Mouse (Mus musculus) cerebellum, postnatal 14 days (tissue): ENCODE results near the gene Snai3.

Experiments
- DNase-seq, 2 experiments: peaks; one replicate each; pipeline ENCODE4 v3.0.0; 2021; ENCODE audit warnings: mixed read lengths in 2 of 2

Gene Snai3

DNA sequence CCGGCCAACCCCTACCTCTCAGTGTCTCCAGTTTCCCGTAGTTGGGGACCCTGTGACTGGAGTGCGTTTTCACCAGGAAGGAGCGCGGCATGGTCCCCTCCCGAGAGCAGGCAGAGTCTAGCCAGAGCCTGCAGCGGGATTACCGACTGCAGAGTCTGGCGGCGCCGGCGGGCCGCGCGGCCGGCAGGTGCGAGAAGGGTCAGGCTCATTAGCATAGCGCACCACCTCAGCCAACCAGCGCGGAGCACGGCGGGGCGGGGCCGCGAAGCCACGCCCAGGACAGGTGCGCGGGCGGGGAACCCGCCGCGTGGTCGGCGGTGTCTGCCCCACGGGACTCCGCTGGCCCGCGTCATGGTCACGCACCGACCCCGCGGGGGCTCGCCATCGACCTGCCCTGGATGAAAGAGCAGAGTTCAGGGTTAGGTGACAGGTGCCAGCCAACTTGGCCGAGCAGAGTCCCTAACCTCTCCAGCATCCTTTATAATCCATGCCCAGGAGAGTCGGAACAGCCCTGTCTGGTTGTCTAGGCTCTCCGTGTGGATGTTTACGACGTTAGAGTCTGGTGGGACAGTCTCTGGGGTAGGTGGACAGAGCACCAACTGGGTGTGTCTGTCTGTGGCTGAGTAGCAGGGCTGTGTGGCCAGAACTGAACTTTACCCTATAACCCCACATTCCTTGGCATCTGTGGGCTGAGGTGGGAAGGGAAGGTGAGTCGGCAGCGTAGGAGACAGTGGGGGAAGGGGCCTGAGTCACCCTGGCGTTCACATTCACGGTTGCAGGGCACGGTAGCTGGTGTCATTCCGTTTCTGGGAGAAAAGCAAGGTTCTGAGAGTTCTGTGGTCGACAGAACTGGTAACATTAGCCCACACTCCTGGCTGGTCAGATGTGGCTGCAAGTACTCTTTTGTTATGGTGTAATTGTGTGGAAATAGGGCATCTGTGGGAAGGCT is at the start of gene Snai3:
Snai3 (minus strand) TSS at position 210 of the 949 bp plus-strand sequence.
- peak; percentile 69 to 72 for DNase-seq

- peak; percentile 88 to 89 for DNase-seq
Measured at GRCm38 (mm10) chr8:122500856-122501255, 40.3 kb upstream of the Snai3 start.

DNA sequence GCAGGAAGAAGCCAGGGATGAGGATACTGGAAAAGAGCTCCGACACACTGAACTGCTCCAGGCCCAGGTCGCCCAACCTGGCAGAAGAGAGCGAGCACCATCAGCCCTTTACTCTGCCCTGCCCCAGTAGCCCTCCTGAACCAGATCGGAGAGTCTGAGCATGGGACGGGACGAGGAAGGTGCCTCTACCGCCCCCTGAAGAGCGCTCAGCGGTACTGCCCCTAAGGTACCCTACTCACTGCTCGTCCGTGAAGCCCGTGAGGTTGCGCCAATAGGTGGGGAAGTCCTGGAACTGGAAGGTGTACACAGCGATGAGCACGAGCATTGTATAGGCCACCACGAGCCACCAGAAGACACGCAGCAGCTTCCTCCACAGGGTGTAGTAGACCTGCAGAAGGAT is 37.4 kb upstream of the Snai3 start:
- DNase-seq: peak in 1 of 2 experiments; percentile 47

DNA sequence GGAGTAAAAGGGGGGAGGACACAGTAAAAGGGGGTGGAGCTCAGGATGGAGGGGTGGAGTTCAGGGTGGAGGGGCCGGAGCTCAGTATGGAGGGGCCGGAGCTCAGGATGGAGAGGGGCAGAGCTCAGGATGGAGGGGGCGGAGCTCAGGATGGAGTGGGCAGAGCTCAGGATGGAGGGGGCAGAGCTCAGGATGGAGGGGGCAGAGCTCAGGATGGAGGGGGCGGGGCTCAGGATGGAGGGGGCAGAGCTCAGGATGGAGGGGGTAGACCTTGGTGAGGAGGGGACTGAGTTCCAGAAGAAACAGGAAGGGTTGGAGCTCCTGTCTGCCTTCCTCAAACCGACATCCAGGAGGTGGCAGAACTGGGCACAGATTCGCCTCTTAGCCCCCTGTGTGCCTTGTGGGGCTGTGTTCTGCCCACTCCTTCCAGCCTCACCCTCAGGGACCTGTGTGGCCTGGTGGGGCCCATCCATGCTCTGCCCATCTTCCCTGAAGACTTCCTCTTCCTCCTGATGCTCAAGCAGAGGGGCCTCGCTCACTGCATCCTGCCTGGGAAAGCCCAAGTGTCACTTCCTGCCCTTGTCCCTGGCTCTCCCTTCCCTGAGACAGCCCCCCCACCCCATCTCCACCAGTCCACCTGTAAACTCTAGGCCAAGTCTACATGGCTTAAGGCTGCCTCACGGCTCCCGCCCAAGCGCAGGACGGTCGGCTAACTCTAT is 36.6 kb upstream of the Snai3 start:
- DNase-seq: no peak

DNA sequence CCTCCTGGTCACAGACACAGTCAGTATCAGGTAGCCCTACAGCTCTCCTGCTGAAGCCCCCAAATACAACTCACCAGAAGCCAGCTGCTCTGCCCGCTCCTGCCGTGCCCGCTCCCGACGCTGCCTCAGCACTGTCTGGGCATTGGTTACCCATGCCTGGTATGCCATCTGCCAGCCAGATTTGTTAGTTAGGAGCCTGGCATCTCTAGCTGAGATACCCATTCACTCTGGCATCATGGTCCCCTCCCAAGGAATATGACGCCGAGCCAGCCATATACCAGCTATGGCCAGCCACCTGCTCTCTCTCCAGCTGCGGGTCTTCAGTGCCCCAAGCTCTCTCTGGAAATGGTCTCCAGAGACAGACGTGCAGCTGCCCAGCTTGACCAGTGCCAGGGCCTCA is 27.9 kb upstream of the Snai3 start:
- peak; percentile 71 to 75 for DNase-seq

- DNase-seq: no peak
Measured at GRCm38 (mm10) chr8:122484831-122485230, 24.3 kb upstream of the Snai3 start.

DNA sequence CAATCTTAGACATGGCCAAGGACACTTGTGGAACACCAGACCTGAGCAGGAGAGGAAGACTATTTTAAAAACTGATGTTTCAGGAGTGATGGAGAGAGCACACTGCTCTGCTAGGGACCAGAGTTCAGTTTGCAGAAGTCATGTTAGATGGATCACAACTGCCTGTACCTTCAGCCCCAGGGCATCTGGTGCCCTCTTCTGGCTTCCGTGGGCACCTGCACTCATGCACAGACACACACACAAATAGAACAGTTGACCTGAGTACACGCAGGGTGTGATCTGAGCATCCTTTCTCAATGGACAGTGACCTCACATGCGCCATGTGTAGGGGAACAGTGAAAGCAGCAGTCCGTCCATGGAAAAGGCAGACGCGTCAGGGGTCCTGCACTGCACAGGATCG is 23.3 kb upstream of the Snai3 start:
- DNase-seq: no peak

DNA sequence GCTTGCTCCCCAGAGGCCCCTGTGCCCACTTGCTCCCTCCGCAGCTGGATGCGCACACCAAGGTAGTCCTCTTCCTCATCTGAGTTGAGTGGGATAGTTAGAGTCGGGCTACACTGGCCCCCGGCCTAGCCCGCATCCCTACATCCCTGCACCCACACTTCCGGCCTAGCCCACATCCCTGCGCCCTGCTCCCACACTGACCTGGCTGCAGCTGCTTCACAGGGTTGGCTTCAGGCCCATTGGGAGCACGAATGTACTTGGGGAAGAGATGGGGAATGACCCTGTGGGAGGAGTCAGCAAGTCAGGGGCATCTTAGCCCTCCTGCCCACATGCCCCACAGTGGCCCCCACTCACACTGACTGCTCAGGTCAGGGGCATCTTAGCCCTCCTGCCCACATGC is 21.9 kb upstream of the Snai3 start:
- no peak for DNase-seq

DNA sequence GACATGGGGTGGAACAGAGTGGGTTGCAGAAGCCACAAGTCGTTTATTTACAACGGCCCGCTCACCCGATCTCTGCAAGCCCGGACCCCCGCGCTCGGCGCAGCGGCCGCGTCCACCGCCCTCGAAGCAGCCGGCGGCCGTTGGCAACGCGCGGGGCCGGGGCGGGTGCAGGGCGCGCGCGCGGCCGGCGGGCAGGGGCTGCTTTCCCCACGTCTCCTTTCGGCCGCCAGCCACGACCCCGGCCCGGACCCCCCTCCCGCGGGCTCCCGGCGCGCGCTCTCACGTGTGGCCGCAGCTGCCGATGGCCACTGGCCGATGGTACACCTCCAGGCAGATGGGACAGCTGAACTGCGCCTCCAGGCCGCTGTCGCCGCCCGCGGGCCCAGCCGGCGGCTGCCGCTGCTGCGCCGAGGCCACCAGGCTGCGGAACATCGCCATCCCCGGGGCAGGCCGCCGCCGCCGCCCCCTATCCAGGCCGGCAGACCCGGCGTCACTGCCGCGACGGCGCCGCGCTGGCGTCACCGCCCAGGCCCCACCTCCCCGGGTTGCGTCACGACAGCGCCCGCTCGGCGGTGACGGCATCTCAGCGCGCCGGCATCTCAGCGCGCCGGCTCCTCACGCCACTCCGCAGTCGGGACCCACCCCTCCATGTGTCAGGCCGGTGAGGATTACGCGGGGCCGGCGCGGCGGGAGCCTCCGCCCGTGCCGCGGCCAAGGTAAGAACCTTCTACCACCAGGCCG is 15.2 kb upstream of the Snai3 start, which contains the start of the genes Rnf166 and Ctu2:
Rnf166 (minus strand) TSS at position 485 of the 741 bp plus-strand sequence.
Ctu2 (plus strand) TSS at position 564 of the 741 bp plus-strand sequence.
- peak; percentile 96 to 98 for DNase-seq

- peak; percentile 53 to 71 for DNase-seq
Measured at GRCm38 (mm10) chr8:122474951-122475560, 14.5 kb upstream of the Snai3 start.

DNA sequence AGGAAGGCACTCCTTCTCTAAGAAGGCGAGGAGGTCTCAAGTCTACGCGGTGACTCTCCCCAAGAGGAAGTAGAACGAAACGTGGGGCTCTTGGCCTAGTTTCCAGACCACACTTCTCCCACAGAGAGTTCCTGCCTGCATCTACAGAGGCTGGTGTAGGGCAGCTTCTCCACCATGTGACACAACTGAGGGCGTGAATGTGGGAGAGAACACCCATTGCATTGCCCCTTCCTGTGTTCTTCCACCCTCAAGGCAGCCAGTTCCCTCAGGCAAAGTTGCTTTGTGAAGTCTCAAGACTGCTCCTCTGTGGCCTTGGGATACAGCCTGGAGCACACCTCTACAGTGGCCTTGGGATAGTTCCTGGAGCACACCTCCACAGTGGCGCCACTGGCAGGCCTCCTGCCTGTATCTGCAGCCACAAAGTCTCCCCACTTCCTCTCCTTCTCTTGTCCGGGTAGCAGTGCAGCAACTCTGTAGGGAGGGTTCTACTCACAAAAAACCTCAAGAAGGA is 13.4 kb upstream of the Snai3 start:
- DNase-seq: no peak

GRCm38 (mm10) chr8:122470691-122471090 is 10.2 kb upstream of the Snai3 start:
- no peak for DNase-seq

GRCm38 (mm10) chr8:122469965-122470364 is 9.4 kb upstream of the Snai3 start:
- DNase-seq: no peak

DNA sequence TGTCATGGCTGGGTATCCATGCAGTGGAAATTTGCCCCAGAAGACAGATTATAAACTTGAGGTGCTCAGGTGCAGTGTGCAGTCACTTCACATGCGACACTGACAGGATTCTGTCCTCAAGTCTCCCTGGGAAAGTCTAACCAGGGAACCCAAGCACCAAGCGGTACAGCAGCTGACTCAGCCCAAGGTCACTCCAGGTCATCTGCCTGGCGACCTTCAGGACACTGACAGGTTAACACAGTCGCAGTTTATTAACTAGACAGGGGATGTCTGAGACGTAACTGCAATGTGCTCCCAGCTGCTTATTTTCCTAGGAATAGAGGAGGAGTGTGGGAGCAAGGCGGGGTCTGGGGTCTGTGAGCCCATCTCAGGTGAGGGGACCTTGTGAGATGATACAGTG is 8.9 kb upstream of the Snai3 start:
- DNase-seq: no peak

DNA sequence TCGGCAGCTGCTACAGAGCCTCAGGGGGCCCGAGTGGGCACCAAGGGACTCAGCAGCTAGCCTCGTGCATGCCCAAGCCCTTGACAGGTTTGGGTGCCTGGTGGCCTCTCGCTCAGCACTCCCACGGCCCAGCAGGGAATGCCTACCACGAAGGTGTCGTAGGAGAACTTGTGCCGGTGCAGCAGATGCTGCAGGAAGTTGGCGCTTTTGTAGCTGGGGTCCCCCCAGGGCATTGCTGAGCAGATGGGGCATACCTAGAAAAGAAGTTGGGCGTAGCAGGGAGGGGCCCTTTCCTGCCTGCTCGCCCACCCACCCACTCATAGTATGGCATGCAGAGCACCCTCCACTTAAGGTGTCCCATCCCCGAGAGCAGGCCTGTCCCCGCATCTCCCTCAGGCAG is 7.3 kb upstream of the Snai3 start:
- DNase-seq: no peak

GRCm38 (mm10) chr8:122464985-122465384 is 4.5 kb upstream of the Snai3 start:
- no peak for DNase-seq

DNA sequence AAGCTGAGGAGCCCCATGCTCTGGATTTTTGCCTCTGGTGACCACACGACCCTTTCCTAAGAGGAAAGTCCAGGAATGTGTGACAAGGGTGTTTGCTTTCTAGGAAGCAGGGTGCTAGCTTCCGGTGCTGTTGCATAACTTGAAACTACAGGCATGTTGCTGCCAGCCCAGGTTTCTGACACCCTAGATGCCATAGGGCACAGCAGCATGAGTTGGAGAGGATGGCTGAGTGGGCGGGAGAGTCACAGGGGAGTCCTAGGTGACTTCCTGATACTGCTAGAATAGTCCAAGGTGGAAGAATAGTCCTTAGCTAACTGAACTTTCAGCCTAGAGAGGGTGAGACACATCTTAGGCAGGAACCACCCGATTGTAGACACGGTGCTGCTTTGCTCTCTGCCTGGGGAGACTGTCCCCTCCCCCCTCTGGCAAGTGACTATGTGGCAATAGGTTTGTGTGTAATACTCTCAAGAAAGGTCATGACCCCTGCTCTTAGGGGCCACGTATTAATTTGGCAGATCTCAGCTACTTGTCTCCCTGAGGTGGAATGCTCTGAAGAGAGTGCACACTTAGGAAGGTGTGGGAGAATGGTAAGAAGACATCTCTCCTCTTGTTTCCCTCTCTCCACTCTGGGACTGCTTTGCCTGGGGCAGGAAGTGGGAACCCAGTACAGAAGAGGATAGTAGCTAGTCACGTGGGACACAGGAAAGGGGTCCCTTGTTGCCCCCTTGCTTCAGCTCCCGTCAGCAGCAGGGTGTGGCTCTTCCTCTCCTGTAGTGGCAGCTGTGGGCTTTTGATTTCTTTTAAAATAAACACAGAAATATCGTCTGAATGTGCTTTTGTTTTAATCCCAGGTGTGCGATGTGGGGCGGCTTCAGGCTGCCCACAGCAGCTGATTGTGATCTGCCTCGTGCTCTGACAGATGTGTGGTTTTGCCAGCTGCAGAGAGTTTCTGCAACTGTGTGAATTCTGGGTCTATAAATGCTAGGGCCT is 3.4 kb upstream of the Snai3 start:
- no peak for DNase-seq

- DNase-seq: no peak
Measured at GRCm38 (mm10) chr8:122462510-122462909, 2.0 kb upstream of the Snai3 start.

GRCm38 (mm10) chr8:122461473-122462148 is 1.1 kb upstream of the Snai3 start:
- DNase-seq: no peak

DNA sequence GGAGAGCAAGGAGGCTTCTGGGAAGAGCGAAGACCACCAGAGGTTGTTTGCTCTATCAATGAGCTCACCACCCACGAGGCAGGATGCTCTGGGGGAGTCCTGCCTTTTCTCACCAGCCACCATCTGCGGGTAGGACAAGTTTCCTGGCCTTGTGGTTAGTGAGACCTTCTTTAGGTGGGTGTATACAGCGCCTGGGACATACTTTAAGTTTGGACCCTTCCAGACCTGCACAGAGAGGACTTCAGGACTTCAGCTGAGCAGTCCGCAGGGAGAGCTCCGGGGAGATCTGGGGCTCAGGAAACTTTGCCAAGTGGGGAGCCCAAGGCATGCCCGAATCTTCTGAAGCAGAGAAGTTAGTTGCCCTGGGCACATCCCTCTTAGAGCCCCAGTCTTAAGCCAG is 543 bp downstream of the Snai3 start:
- DNase-seq: no peak
